Mouse (Mus musculus): ENCODE data around the gene Slc11a1. TPM values are rescaled to one million over a fixed set of nuclear protein-coding genes. Genes with fewer than 3 reads are reported as not detected.

Slc11a1 gene
- total and polyA plus RNA-seq, 3 experiments = 0.60 TPM; not detected in 2

DNA sequence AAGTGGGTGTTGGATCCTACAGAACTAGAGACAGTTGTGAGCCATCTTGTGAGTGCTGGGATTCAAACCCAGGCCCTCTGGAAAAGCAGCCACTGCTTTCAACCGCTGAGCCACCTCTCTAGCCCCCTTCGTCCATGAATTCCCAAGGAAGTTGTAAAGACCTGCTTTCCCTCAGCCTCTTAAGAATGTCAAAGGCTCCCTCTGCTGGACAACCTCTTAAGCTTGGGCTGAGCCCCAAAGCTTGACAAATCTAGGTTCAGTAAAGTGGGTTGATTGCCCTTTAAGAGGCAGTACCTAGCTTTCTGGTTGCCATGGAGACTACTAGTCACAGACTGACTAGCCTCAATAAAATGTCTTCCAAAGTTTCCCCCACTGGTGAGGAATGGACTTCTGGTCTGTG, 13.2 kb upstream of the Slc11a1 start, which contains the start of gene Catip:
Gene Catip, plus strand, starts transcription at position 297 of the 400 bp plus-strand sequence.
- H3K4me1 ChIP-seq (ENCODE audit: insufficient read depth, low read depth, low read length) = peaks cover 5% of the 10 kb centered on the region
- ATAC-seq (ENCODE audit: extremely low read depth, insufficient number of reproducible peaks, low FRiP score, poor library complexity, severe bottlenecking) = peak; percentile 45; the same call in 1 of the 2 replicates
- TF ChIP-seq GATA1 (IDR thresholded peaks at IDR 0.05; ENCODE audit: borderline replicate concordance, low read length) (no peak), CTCF (IDR thresholded peaks at IDR 0.05; ENCODE audit: low read depth, low read length) (peak; percentile 38; the same call in 1 of the 2 replicates), POLR2AphosphoS5 (IDR thresholded peaks at IDR 0.05; ENCODE audit: insufficient replicate concordance, low read depth, low read length) (no peak)

DNA sequence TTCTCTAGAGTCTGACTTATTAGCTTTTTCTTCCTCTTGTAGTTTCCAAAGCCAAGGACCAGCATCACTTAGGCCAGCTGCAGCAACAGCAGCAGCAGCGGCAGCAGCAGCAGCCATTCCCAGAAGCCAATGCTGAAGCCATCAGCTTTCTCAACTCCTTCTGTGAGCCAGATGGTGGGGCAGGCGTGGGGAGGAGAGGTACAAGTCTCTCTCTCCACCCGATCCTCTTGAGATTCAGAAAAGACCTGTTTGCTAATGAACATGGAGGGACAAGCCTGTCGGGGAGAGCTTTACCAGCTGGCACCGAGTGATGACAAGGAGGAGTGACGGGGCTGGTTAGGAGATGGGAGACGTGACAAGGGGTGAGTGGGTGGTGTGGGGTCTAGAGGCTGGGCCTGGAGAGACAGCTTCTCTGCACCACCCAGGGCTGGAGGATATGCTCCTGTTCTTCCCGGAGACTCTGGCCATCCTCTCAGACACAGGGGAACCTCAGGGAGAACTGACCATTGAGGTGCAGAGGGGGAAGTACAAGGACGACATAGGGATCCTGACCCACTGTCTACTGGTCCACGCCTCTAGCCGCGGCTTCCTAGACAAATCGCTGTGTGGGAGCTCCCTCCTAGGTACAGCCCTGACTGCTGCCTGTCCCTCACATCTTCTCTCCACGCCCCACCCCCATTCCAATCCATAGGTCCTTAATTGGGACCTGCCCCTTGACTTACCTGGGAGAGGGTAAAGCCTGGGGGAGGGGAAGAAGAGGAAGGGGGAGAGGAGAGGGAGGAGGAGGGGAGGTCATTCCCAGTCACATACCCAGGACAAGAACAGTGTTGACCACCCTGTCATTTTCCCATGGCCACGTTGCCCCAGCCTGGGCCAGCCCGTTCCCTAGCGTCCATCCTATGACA, 12.4 kb upstream of the Slc11a1 start:
- TF ChIP-seq GATA1 (IDR thresholded peaks at IDR 0.05; ENCODE audit: borderline replicate concordance, low read length) (no peak), POLR2AphosphoS5 (IDR thresholded peaks at IDR 0.05; ENCODE audit: insufficient replicate concordance, low read depth, low read length) (no peak), GATA2 (IDR thresholded peaks at IDR 0.05; ENCODE audit: borderline replicate concordance, low read depth, low read length) (no peak), CTCF (IDR thresholded peaks at IDR 0.05; ENCODE audit: low read depth, low read length) (no peak), TAL1 (conservative IDR thresholded peaks at IDR 0.05; ENCODE audit: low read depth, low read length) (no peak)
- no peak for ATAC-seq (ENCODE audit: extremely low read depth, insufficient number of reproducible peaks, low FRiP score, poor library complexity, severe bottlenecking)

More for the DNA sequence above, 13.2 kb upstream of the Slc11a1 start, which contains the start of gene Catip:
- H3K27me3 ChIP-seq (ENCODE audit: insufficient read depth, low read length) = peaks cover 39% of the 10 kb centered on the region
- H3K9me3 ChIP-seq (replicated peaks) = no peaks in the 10 kb centered on the region
- DNase-seq (ENCODE audit: low spot score) = peak; percentile 66
- no peak within 1 kb of the TSS for H3K4me3 ChIP-seq (ENCODE audit: low read depth, low read length)
- H3K36me3 ChIP-seq (replicated peaks) = no peaks in the 10 kb centered on the region

DNA sequence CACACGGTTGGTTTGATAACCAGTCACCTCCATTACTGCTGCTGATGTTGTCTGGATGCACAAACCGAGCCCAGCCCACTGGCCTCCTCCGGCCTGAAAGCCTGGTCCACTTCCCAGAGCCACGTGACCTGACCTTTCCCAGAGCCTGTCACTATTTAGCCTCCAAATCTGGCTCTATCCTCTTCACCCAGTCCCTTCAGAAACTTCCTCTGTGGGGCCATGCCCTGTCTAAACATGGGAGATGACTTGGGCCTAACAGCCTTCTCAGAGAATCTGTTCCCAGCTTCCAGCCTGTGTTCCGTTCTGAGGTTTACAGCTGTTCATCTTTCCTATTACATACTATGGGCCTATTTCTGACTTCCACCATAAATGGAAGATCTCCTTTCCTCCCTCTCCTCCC, 11.6 kb upstream of the Slc11a1 start:
- DNase-seq (ENCODE audit: low spot score) (no peak), ATAC-seq (ENCODE audit: extremely low read depth, insufficient number of reproducible peaks, low FRiP score, poor library complexity, severe bottlenecking) (no peak)
- Histone ChIP-seq H3K4me3 (ENCODE audit: low read depth, low read length) (no peak overlapping the region), H3K9me3 (replicated peaks) (no peaks in the 10 kb centered on the region), H3K4me1 (ENCODE audit: insufficient read depth, low read depth, low read length) (peaks cover 8% of the 10 kb centered on the region), H3K36me3 (replicated peaks) (no peaks in the 10 kb centered on the region), H3K27me3 (ENCODE audit: insufficient read depth, low read length) (peaks cover 45% of the 10 kb centered on the region)
- TF ChIP-seq POLR2AphosphoS5 (IDR thresholded peaks at IDR 0.05; ENCODE audit: insufficient replicate concordance, low read depth, low read length) = no peak
- TF ChIP-seq TAL1 (conservative IDR thresholded peaks at IDR 0.05; ENCODE audit: low read depth, low read length) = no peak
- TF ChIP-seq GATA2 (IDR thresholded peaks at IDR 0.05; ENCODE audit: borderline replicate concordance, low read depth, low read length) = no peak
- TF ChIP-seq GATA1 (IDR thresholded peaks at IDR 0.05; ENCODE audit: borderline replicate concordance, low read length) = no peak
- no peak for TF ChIP-seq CTCF (IDR thresholded peaks at IDR 0.05; ENCODE audit: low read depth, low read length)

More for the DNA sequence above, 12.4 kb upstream of the Slc11a1 start:
- DNase-seq (ENCODE audit: low spot score) = no peak
- Histone ChIP-seq H3K4me3 (ENCODE audit: low read depth, low read length) (no peak overlapping the region), H3K9me3 (replicated peaks) (no peaks in the 10 kb centered on the region), H3K36me3 (replicated peaks) (no peaks in the 10 kb centered on the region), H3K4me1 (ENCODE audit: insufficient read depth, low read depth, low read length) (peaks cover 5% of the 10 kb centered on the region), H3K27me3 (ENCODE audit: insufficient read depth, low read length) (peaks cover 39% of the 10 kb centered on the region)

DNA sequence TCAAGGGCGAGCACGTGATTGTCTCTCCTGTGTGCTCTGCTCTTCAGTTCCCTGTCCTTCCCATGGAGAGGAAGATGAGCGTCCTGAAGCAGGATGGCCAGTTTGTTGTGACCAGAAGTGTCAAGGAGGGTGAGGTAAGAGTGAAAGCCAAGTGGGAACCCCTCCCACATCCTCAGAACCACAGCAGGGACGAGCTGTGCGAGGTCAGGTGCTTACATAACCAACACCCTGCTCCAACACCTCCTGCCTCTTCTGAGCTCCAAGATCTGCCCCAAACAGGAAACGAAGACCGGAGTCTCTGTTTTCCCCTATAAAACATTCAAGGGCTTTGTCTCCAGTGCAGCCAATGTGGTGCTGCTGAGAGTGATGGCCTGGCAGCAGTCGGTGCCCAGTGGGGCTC, 10.7 kb upstream of the Slc11a1 start:
- H3K4me1 ChIP-seq (ENCODE audit: insufficient read depth, low read depth, low read length) = peaks cover 9% of the 10 kb centered on the region
- no peaks in the 10 kb centered on the region for H3K36me3 ChIP-seq (replicated peaks)
- H3K9me3 ChIP-seq (replicated peaks) = no peaks in the 10 kb centered on the region
- H3K4me3 ChIP-seq (ENCODE audit: low read depth, low read length) = no peak overlapping the region
- H3K27me3 ChIP-seq (ENCODE audit: insufficient read depth, low read length) = peaks cover 45% of the 10 kb centered on the region
- TF ChIP-seq CTCF (IDR thresholded peaks at IDR 0.05; ENCODE audit: low read depth, low read length) = no peak
- no peak for TF ChIP-seq POLR2AphosphoS5 (IDR thresholded peaks at IDR 0.05; ENCODE audit: insufficient replicate concordance, low read depth, low read length)
- no peak for TF ChIP-seq GATA1 (IDR thresholded peaks at IDR 0.05; ENCODE audit: borderline replicate concordance, low read length)
- TF ChIP-seq GATA2 (IDR thresholded peaks at IDR 0.05; ENCODE audit: borderline replicate concordance, low read depth, low read length) = no peak
- no peak for TF ChIP-seq TAL1 (conservative IDR thresholded peaks at IDR 0.05; ENCODE audit: low read depth, low read length)
- no peak for ATAC-seq (ENCODE audit: extremely low read depth, insufficient number of reproducible peaks, low FRiP score, poor library complexity, severe bottlenecking)
- no peak for DNase-seq (ENCODE audit: low spot score)

DNA sequence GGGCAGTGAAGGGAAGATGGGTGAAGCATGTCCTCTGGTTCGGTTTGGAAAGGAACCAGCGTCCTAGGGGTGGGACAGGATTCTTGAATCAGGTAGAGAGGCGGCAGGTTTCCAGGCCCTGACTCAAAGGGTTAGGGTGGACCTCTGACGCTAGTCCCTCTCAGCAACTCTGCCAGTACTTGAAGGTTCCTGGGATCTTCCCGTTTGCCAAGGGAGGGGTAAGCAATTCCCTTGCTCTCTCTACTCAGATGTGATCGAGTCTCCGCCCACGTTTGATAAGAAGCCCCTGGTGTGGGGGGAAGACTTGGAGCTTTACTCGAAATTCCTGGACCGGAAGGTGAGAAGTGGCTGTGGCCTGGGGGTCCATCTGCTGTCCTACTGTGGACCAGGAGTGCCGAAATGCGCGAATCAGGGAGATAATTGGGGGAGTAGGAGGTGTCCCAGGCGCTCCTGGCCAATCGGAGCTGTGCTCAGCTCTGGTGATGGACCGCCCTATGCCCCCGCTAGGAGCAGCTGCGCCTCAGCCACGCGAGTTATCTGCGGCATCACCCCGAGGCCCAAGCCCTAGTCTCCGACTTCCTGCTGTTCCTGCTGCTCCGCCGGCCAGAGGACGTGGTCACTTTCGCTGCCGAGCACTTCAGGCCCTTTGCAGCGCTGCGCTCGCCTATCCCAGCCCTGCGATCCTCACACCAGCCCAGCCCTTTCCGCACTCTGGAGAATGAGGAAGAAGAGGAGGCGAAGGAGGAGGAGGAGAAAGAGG, 6.9 kb upstream of the Slc11a1 start:
- ATAC-seq (ENCODE audit: extremely low read depth, insufficient number of reproducible peaks, low FRiP score, poor library complexity, severe bottlenecking) = no peak
- Histone ChIP-seq H3K27me3 (ENCODE audit: insufficient read depth, low read length) (peaks cover 39% of the 10 kb centered on the region), H3K4me3 (ENCODE audit: low read depth, low read length) (no peak overlapping the region), H3K36me3 (replicated peaks) (no peaks in the 10 kb centered on the region), H3K4me1 (ENCODE audit: insufficient read depth, low read depth, low read length) (peaks cover 6% of the 10 kb centered on the region), H3K9me3 (replicated peaks) (no peaks in the 10 kb centered on the region)
- no peak for DNase-seq (ENCODE audit: low spot score)
- TF ChIP-seq TAL1 (conservative IDR thresholded peaks at IDR 0.05; ENCODE audit: low read depth, low read length) (no peak), POLR2AphosphoS5 (IDR thresholded peaks at IDR 0.05; ENCODE audit: insufficient replicate concordance, low read depth, low read length) (no peak), CTCF (IDR thresholded peaks at IDR 0.05; ENCODE audit: low read depth, low read length) (no peak), GATA2 (IDR thresholded peaks at IDR 0.05; ENCODE audit: borderline replicate concordance, low read depth, low read length) (no peak), GATA1 (IDR thresholded peaks at IDR 0.05; ENCODE audit: borderline replicate concordance, low read length) (no peak)

- ATAC-seq (ENCODE audit: extremely low read depth, insufficient number of reproducible peaks, low FRiP score, poor library complexity, severe bottlenecking) = no peak
- Histone ChIP-seq H3K36me3 (replicated peaks) (no peaks in the 10 kb centered on the region), H3K27me3 (ENCODE audit: insufficient read depth, low read length) (peaks cover 31% of the 10 kb centered on the region), H3K4me1 (ENCODE audit: insufficient read depth, low read depth, low read length) (peaks cover 4% of the 10 kb centered on the region), H3K9me3 (replicated peaks) (no peaks in the 10 kb centered on the region), H3K4me3 (ENCODE audit: low read depth, low read length) (no peak overlapping the region)
- no peak for DNase-seq (ENCODE audit: low spot score)
- TF ChIP-seq POLR2AphosphoS5 (IDR thresholded peaks at IDR 0.05; ENCODE audit: insufficient replicate concordance, low read depth, low read length) (no peak), TAL1 (conservative IDR thresholded peaks at IDR 0.05; ENCODE audit: low read depth, low read length) (no peak), GATA1 (IDR thresholded peaks at IDR 0.05; ENCODE audit: borderline replicate concordance, low read length) (no peak)
These were observed 5.0 kb upstream of the Slc11a1 start for GRCm38 (mm10) chr1:74370040-74370439.

Measured in G1E (cell line).